Mouse (Mus musculus): ENCODE results near the gene Tbc1d8.

Tbc1d8 gene

GRCm38 (mm10) chr1:39478896-39479200 lies 293 bp upstream of the Tbc1d8 start:
- DNase-seq (ENCODE audit: low read depth, low spot score) = no peak

- no peak for DNase-seq (ENCODE audit: low read depth, low spot score)
Observed at GRCm38 (mm10) chr1:39477064-39477463, 1.5 kb downstream of the Tbc1d8 start.

- no peak for DNase-seq (ENCODE audit: low read depth, low spot score)
Observed at GRCm38 (mm10) chr1:39476341-39476740, 2.2 kb downstream of the Tbc1d8 start.

GRCm38 (mm10) chr1:39474516-39474915 lies 4.0 kb downstream of the Tbc1d8 start:
- no peak for DNase-seq (ENCODE audit: low read depth, low spot score)

- no peak for DNase-seq (ENCODE audit: low read depth, low spot score)
Observed at GRCm38 (mm10) chr1:39471298-39471902, 7.2 kb downstream of the Tbc1d8 start.

- DNase-seq (ENCODE audit: low read depth, low spot score) = no peak
Observed at GRCm38 (mm10) chr1:39468982-39469381, 9.6 kb downstream of the Tbc1d8 start.

GRCm38 (mm10) chr1:39466526-39466925 lies 12.0 kb downstream of the Tbc1d8 start:
- no peak for DNase-seq (ENCODE audit: low read depth, low spot score)

- no peak for DNase-seq (ENCODE audit: low read depth, low spot score)
Observed at GRCm38 (mm10) chr1:39464760-39465159, 13.8 kb downstream of the Tbc1d8 start.

- DNase-seq (ENCODE audit: low read depth, low spot score) = no peak
Observed at GRCm38 (mm10) chr1:39462937-39463444, 15.6 kb downstream of the Tbc1d8 start.

- no peak for DNase-seq (ENCODE audit: low read depth, low spot score)
Observed at GRCm38 (mm10) chr1:39462036-39462435, 16.5 kb downstream of the Tbc1d8 start.

GRCm38 (mm10) chr1:39460495-39460894 lies 18.1 kb downstream of the Tbc1d8 start:
- no peak for DNase-seq (ENCODE audit: low read depth, low spot score)

GRCm38 (mm10) chr1:39457887-39458874 lies 20.4 kb downstream of the Tbc1d8 start:
- no peak for DNase-seq (ENCODE audit: low read depth, low spot score)

GRCm38 (mm10) chr1:39456421-39456853 lies 22.1 kb downstream of the Tbc1d8 start:
- no peak for DNase-seq (ENCODE audit: low read depth, low spot score)

GRCm38 (mm10) chr1:39455350-39456023 lies 23.1 kb downstream of the Tbc1d8 start:
- DNase-seq (ENCODE audit: low read depth, low spot score) = no peak

GRCm38 (mm10) chr1:39454783-39455175 lies 23.8 kb downstream of the Tbc1d8 start:
- DNase-seq (ENCODE audit: low read depth, low spot score) = no peak

- no peak for DNase-seq (ENCODE audit: low read depth, low spot score)
Observed at GRCm38 (mm10) chr1:39454108-39454782, 24.3 kb downstream of the Tbc1d8 start.

- DNase-seq (ENCODE audit: low read depth, low spot score) = no peak
Observed at GRCm38 (mm10) chr1:39452203-39452602, 26.4 kb downstream of the Tbc1d8 start.

GRCm38 (mm10) chr1:39450069-39450728 lies 28.4 kb downstream of the Tbc1d8 start:
- no peak for DNase-seq (ENCODE audit: low read depth, low spot score)

- DNase-seq (ENCODE audit: low read depth, low spot score) = no peak
Observed at GRCm38 (mm10) chr1:39449251-39449790, 29.2 kb downstream of the Tbc1d8 start.

GRCm38 (mm10) chr1:39448819-39449218 lies 29.7 kb downstream of the Tbc1d8 start:
- no peak for DNase-seq (ENCODE audit: low read depth, low spot score)

- no peak for DNase-seq (ENCODE audit: low read depth, low spot score)
Observed at GRCm38 (mm10) chr1:39448238-39448637, 30.3 kb downstream of the Tbc1d8 start.
